In genomic region chr17:68837013-68837858, GRCm38 (mm10) we compare ENCODE assay signal across 8 mouse cellular contexts. TPM values are rescaled to one million over a fixed set of nuclear protein-coding genes. Genes with fewer than 3 reads are reported as not detected.
DNase-seq lines count a peak whose midpoint lies in the region; ATAC-seq lines count a peak whose summit lies in the region.

No protein-coding gene starts in this region.

- peak overlapping the region; percentile 77 for H3K9ac ChIP-seq in embryonic facial prominence, embryonic 13.5 days
- H3K9ac ChIP-seq in heart, embryonic 12.5 days = peak overlapping the region; percentile 29
- peak overlapping the region; percentile 77 for H3K9ac ChIP-seq in midbrain, embryonic 13.5 days (replicated peaks)

- DNase-seq in urinary bladder, adult 2 months (ENCODE audit: low spot score) = peak; percentile 32
- no peak for DNase-seq in urinary bladder, postnatal 25 days (ENCODE audit: low spot score)
- DNase-seq in layer of hippocampus, adult 9-11 months = peak; percentile 35
- peak; percentile 20 for DNase-seq in testis, postnatal 14 days (ENCODE audit: low spot score)
- no peak for DNase-seq in spleen, postnatal 14 days (ENCODE audit: low spot score in 2 of 2)

- H3K4me3 ChIP-seq in embryonic facial prominence, embryonic 13.5 days = peak overlapping the region; percentile 63
- H3K4me3 ChIP-seq in heart, embryonic 12.5 days = peak overlapping the region; percentile 52
- peak overlapping the region; percentile 71 for H3K4me3 ChIP-seq in midbrain, embryonic 13.5 days (replicated peaks)

- H3K4me1 ChIP-seq in embryonic facial prominence, embryonic 13.5 days = peaks cover 40% of the 10 kb centered on the region
- H3K4me1 ChIP-seq in heart, embryonic 12.5 days (replicated peaks) = peaks cover 35% of the 10 kb centered on the region
- peaks cover 46% of the 10 kb centered on the region for H3K4me1 ChIP-seq in midbrain, embryonic 13.5 days (replicated peaks)

- under 1% methylated on average over 68 of the region's 72 CpGs for WGBS in embryonic facial prominence, embryonic 13.5 days
- under 1% methylated on average over 68 of the region's 72 CpGs for WGBS in heart, embryonic 12.5 days
- WGBS in midbrain, embryonic 13.5 days = under 1% methylated on average over 70 of the region's 72 CpGs

- peak; percentile 63 for ATAC-seq in embryonic facial prominence, embryonic 13.5 days (ENCODE audit: insufficient number of reproducible peaks, insufficient read depth, low FRiP score, low TSS enrichment, low read depth)
- peak; percentile 34; the same call in 1 of the 2 replicates for ATAC-seq in heart, embryonic 12.5 days (ENCODE audit: insufficient number of reproducible peaks, low FRiP score)
- peak; percentile 83 for ATAC-seq in midbrain, embryonic 13.5 days

- no peaks in the 10 kb centered on the region for H3K36me3 ChIP-seq in embryonic facial prominence, embryonic 13.5 days
- H3K36me3 ChIP-seq in heart, embryonic 12.5 days = no peaks in the 10 kb centered on the region
- no peaks in the 10 kb centered on the region for H3K36me3 ChIP-seq in midbrain, embryonic 13.5 days

- peaks cover 77% of the 10 kb centered on the region for H3K27me3 ChIP-seq in embryonic facial prominence, embryonic 13.5 days
- peaks cover 71% of the 10 kb centered on the region for H3K27me3 ChIP-seq in heart, embryonic 12.5 days (replicated peaks)
- H3K27me3 ChIP-seq in midbrain, embryonic 13.5 days = peaks cover 42% of the 10 kb centered on the region

- no peaks in the 10 kb centered on the region for H3K9me3 ChIP-seq in embryonic facial prominence, embryonic 13.5 days
- no peaks in the 10 kb centered on the region for H3K9me3 ChIP-seq in heart, embryonic 12.5 days (replicated peaks)
- H3K9me3 ChIP-seq in midbrain, embryonic 13.5 days = no peaks in the 10 kb centered on the region

- H3K4me2 ChIP-seq in embryonic facial prominence, embryonic 13.5 days = peak overlapping the region; percentile 93
- H3K4me2 ChIP-seq in heart, embryonic 12.5 days = peak overlapping the region; percentile 82
- peak overlapping the region; percentile 76 for H3K4me2 ChIP-seq in midbrain, embryonic 13.5 days (replicated peaks)

- H3K27ac ChIP-seq in embryonic facial prominence, embryonic 13.5 days = no peak overlapping the region
- H3K27ac ChIP-seq in heart, embryonic 12.5 days (ENCODE audit: poor library complexity, severe bottlenecking) = no peak overlapping the region
- H3K27ac ChIP-seq in midbrain, embryonic 13.5 days = peak overlapping the region; percentile 67; the same call in 1 of the 2 replicates

RNA-seq across cellular contexts. Expression of gene Tmem200c, which starts 10.8 kb away (rescaled TPM):
- 3.2 and 4.5 TPM in 2 replicates for polyA plus RNA-seq in urinary bladder, adult 2 months (2012; rRNA removed)
- 1.5 and 1.9 TPM in 2 replicates for polyA plus RNA-seq in embryonic facial prominence, embryonic 13.5 days (2015; fragmentation: Nextera tagmentation; extraction: Ambion mirVana)
- polyA plus RNA-seq in heart, embryonic 12.5 days (2016; fragmentation: Nextera tagmentation; extraction: Ambion mirVana) = 0.17 and 0.32 TPM in 2 replicates
- 2.0 and 2.8 TPM in 2 replicates for polyA plus RNA-seq in midbrain, embryonic 13.5 days (2015; fragmentation: Nextera tagmentation; extraction: Ambion mirVana)

Comparison
In these comparisons a context has a peak if more than half of its experiments do, and no peak if none do; other contexts are left out.
1. DNase-seq: peak in urinary bladder, adult 2 months (single experiment), layer of hippocampus, adult 9-11 months (single experiment) and testis, postnatal 14 days (single experiment); none in urinary bladder, postnatal 25 days (single experiment) and spleen, postnatal 14 days (0 of 2).
2. Peak in every context shown above with its lines, with median percentiles within 50 percentile points of each other: ATAC-seq, H3K4me2 ChIP-seq, H3K4me3 ChIP-seq and H3K9ac ChIP-seq.